Mouse (Mus musculus) MEL (cell line): Measurements from ENCODE around the gene Rtraf. TPM values are rescaled to one million over a fixed set of nuclear protein-coding genes. Genes with fewer than 3 reads are reported as not detected.

Source experiments
- DNase-seq: peaks from one replicate; pipeline ENCODE4 v3.0.0; 2011; ENCODE audit warnings: low read depth, low spot score
- H3K27ac ChIP-seq: 2 replicates; pipeline ENCODE4 v1.5.1; 2012; ENCODE audit warnings: low read depth, mild to moderate bottlenecking, control low read depth, low read length, moderate library complexity; ENCODE audit not compliant: control insufficient read depth
- H3K27me3 ChIP-seq, 2 experiments: fragments of 150-350 bp in 1 of 2; sonication (generic) in 1 of 2; 2 replicates each; pipeline ENCODE4 v1.6.1; 2012; ENCODE audit warnings: low read length in 2 of 2, mild to moderate bottlenecking in 2 of 2, improper control_type of control experiment in 1 of 2, moderate library complexity in 1 of 2; ENCODE audit not compliant: insufficient read depth in 2 of 2, control insufficient read depth in 1 of 2
- H3K36me3 ChIP-seq, 2 experiments: 2 replicates each; pipeline ENCODE4 v1.6.1; 2012 to 2014; ENCODE audit warnings: low read length in 2 of 2, improper control_type of control experiment in 1 of 2, inconsistent platforms in 1 of 2, mild to moderate bottlenecking in 1 of 2; ENCODE audit not compliant: insufficient read depth in 2 of 2, control insufficient read depth in 1 of 2
- H3K4me1 ChIP-seq, 2 experiments: fragments of 150-350 bp in 1 of 2; sonication (generic) in 1 of 2; 2 replicates each; pipeline ENCODE4 v1.6.1; 2012; ENCODE audit warnings: low read length in 2 of 2, improper control_type of control experiment in 1 of 2, mild to moderate bottlenecking in 1 of 2; ENCODE audit not compliant: insufficient read depth in 2 of 2, control insufficient read depth in 1 of 2
- H3K4me3 ChIP-seq, 2 experiments: fragments of 150-350 bp in 1 of 2; sonication (generic) in 1 of 2; 2 replicates each; pipeline ENCODE4 v1.5.1; 2012; ENCODE audit warnings: low read depth in 2 of 2, low read length in 2 of 2, mild to moderate bottlenecking in 2 of 2, moderate library complexity in 2 of 2, control low read depth in 1 of 2, improper control_type of control experiment in 1 of 2; ENCODE audit not compliant: control insufficient read depth in 1 of 2, insufficient read depth in 1 of 2
- H3K79me2 ChIP-seq: 2 replicates; pipeline ENCODE4 v1.6.1; 2012; ENCODE audit warnings: mild to moderate bottlenecking, low read length, moderate library complexity; ENCODE audit not compliant: control insufficient read depth, poor library complexity, insufficient read depth
- H3K9ac ChIP-seq: 2 replicates; pipeline ENCODE4 v1.6.1; 2012; ENCODE audit warnings: low read depth, mild to moderate bottlenecking, control low read depth, low read length, moderate library complexity; ENCODE audit not compliant: control insufficient read depth, poor library complexity, severe bottlenecking
- H3K9me3 ChIP-seq: fragments of 150-350 bp; sonication (generic); replicated peaks from 2 replicates; pipeline ENCODE4 v1.6.1; 2012; ENCODE audit warnings: mild to moderate bottlenecking, low read length, improper control_type of control experiment, moderate library complexity; ENCODE audit not compliant: insufficient read depth
- BHLHE40 ChIP-seq: IDR thresholded peaks from 2 replicates; pipeline ENCODE4 v1.6.1; 2012; ENCODE audit warnings: low read depth, mild to moderate bottlenecking, inconsistent platforms, low read length, improper control_type of control experiment, borderline replicate concordance
- CHD1 ChIP-seq: IDR thresholded peaks from 2 replicates; pipeline ENCODE4 v1.6.1; 2012; ENCODE audit warnings: low read depth, mild to moderate bottlenecking, inconsistent platforms, low read length, improper control_type of control experiment
- CHD2 ChIP-seq: IDR thresholded peaks from 2 replicates; pipeline ENCODE4 v1.6.1; 2011; ENCODE audit warnings: low read length, improper control_type of control experiment
- CTCF ChIP-seq, 3 experiments: IDR thresholded peaks in 2 of 3; conservative IDR thresholded peaks in 1 of 3; 2 replicates each; pipeline ENCODE4 v1.5.1; 2011 to 2012; ENCODE audit warnings: low read length in 3 of 3, low read depth in 2 of 3, mild to moderate bottlenecking in 2 of 3, improper control_type of control experiment in 1 of 3, inconsistent platforms in 1 of 3, mixed read lengths in 1 of 3, moderate library complexity in 1 of 3; ENCODE audit not compliant: control insufficient read depth in 1 of 3, insufficient read depth in 1 of 3, poor library complexity in 1 of 3, severe bottlenecking in 1 of 3
- E2F4 ChIP-seq: IDR thresholded peaks from 2 replicates; pipeline ENCODE4 v1.6.1; 2011; ENCODE audit warnings: low read depth, low read length, improper control_type of control experiment, borderline replicate concordance
- ELF1 ChIP-seq: IDR thresholded peaks from 2 replicates; pipeline ENCODE4 v1.6.1; 2014; ENCODE audit warnings: low read depth, mild to moderate bottlenecking, inconsistent platforms, low read length, improper control_type of control experiment, moderate library complexity
- EP300 ChIP-seq, 2 experiments: IDR thresholded peaks; 2 replicates each; pipeline ENCODE4 v1.6.1; 2011; ENCODE audit warnings: improper control_type of control experiment in 2 of 2, low read length in 2 of 2, low read depth in 1 of 2, mild to moderate bottlenecking in 1 of 2
- GABPA ChIP-seq: IDR thresholded peaks from 2 replicates; pipeline ENCODE4 v1.6.1; 2012; ENCODE audit warnings: low read depth, mild to moderate bottlenecking, inconsistent platforms, low read length, improper control_type of control experiment, moderate library complexity
- GATA1 ChIP-seq: IDR thresholded peaks from 2 replicates; pipeline ENCODE4 v1.6.1; 2011; ENCODE audit warnings: low read depth, low read length, improper control_type of control experiment
- HCFC1 ChIP-seq: IDR thresholded peaks from 2 replicates; pipeline ENCODE4 v1.6.1; 2012; ENCODE audit warnings: low read depth, mild to moderate bottlenecking, inconsistent platforms, low read length, improper control_type of control experiment, moderate library complexity
- MAX ChIP-seq: IDR thresholded peaks from 2 replicates; pipeline ENCODE4 v1.6.1; 2011; ENCODE audit warnings: low read length, improper control_type of control experiment
- MXI1 ChIP-seq: IDR thresholded peaks from 2 replicates; pipeline ENCODE4 v1.6.1; 2011; ENCODE audit warnings: mild to moderate bottlenecking, low read depth, low read length, improper control_type of control experiment
- MYB ChIP-seq: IDR thresholded peaks from 2 replicates; pipeline ENCODE4 v1.6.1; 2011; ENCODE audit warnings: mild to moderate bottlenecking, low read depth, low read length, improper control_type of control experiment
- NELFE ChIP-seq: IDR thresholded peaks from 2 replicates; pipeline ENCODE4 v1.6.1; 2011; ENCODE audit warnings: low read depth, low read length, improper control_type of control experiment
- NRF1 ChIP-seq: IDR thresholded peaks from 2 replicates; pipeline ENCODE4 v1.6.1; 2014; ENCODE audit warnings: low read depth, mild to moderate bottlenecking, inconsistent platforms, low read length, improper control_type of control experiment, moderate library complexity; ENCODE audit not compliant: poor library complexity, insufficient read depth, severe bottlenecking
- POLR2AphosphoS2 ChIP-seq: IDR thresholded peaks from 2 replicates; pipeline ENCODE4 v1.6.1; 2011; ENCODE audit warnings: low read length, improper control_type of control experiment
- POLR2AphosphoS5 ChIP-seq: IDR thresholded peaks from 2 replicates; pipeline ENCODE4 v1.6.1; 2012; ENCODE audit warnings: low read depth, borderline replicate concordance, mild to moderate bottlenecking, inconsistent platforms, low read length, moderate library complexity, mixed read lengths
- SMC3 ChIP-seq: IDR thresholded peaks from 2 replicates; pipeline ENCODE4 v1.6.1; 2011; ENCODE audit warnings: low read depth, low read length, improper control_type of control experiment
- TAL1 ChIP-seq: IDR thresholded peaks from 2 replicates; pipeline ENCODE4 v1.6.1; 2012; ENCODE audit warnings: mild to moderate bottlenecking, inconsistent platforms, low read length, moderate library complexity, mixed read lengths
- ZC3H11A ChIP-seq: IDR thresholded peaks from 2 replicates; pipeline ENCODE4 v1.6.1; 2012; ENCODE audit warnings: low read depth, mild to moderate bottlenecking, inconsistent platforms, low read length, improper control_type of control experiment
- polyA plus RNA-seq, 2 experiments: library from polyadenylated mRNA; stranded (reverse) in 1 of 2; unstranded in 1 of 2; fragments of >175 nt in 1 of 2; fragments of >200 nt in 1 of 2; gene quantifications; 2 replicates each; pipeline versions ENCODE4 v1.2.1 to v1.2.4; 2012; ENCODE audit warnings: low replicate concordance in 2 of 2, low read depth in 1 of 2; ENCODE audit not compliant: insufficient read length in 2 of 2, insufficient read depth in 1 of 2, missing spikeins in 1 of 2
- total RNA-seq: library from RNA; depleted of rRNA; stranded (reverse); fragments of 300-350 nt; gene quantifications from 2 replicates; pipeline ENCODE4 v1.2.3, GENCODE M21; 2012

Rtraf gene
- total and polyA plus RNA-seq, 3 experiments = 90.4 to 117 TPM; not detected in 1

GRCm38 (mm10) chr14:19807858-19808257 lies 15.8 kb downstream of the Rtraf start:
- Histone ChIP-seq H3K9me3 (no peaks in the 10 kb centered on the region), H3K9ac (no peak overlapping the region)
- TF ChIP-seq E2F4 (no peak), MAX (no peak), MXI1 (no peak), NELFE (no peak), NRF1 (no peak), BHLHE40 (no peak), POLR2AphosphoS2 (no peak), GABPA (no peak), GATA1 (no peak), TAL1 (no peak), HCFC1 (no peak), ZC3H11A (no peak), EP300 (IDR thresholded peaks at IDR 0.05; ENCODE audit: low read depth in 1 of 2, low read length in 2 of 2) (no peak)
- TF ChIP-seq, all 39 proteins: peak for 0
- no peaks in the 10 kb centered on the region for H3K27me3 ChIP-seq
- no peak for DNase-seq
- no peaks in the 10 kb centered on the region for H3K79me2 ChIP-seq
- H3K27ac ChIP-seq = no peak overlapping the region
- no peaks in the 10 kb centered on the region for H3K4me1 ChIP-seq
- H3K4me3 ChIP-seq = no peak overlapping the region
- peaks cover 0 to 3% of the 10 kb centered on the region in 2 experiments; a peak in 2 of 4 replicates for H3K36me3 ChIP-seq

GRCm38 (mm10) chr14:19807339-19807738 lies 16.3 kb downstream of the Rtraf start:
- H3K4me1 ChIP-seq = no peaks in the 10 kb centered on the region
- no peak for TF ChIP-seq HCFC1
- no peak for TF ChIP-seq MYB
- TF ChIP-seq CHD1 = no peak
- no peak for TF ChIP-seq ELF1
- TF ChIP-seq CHD2 = no peak
- TF ChIP-seq POLR2AphosphoS5 = no peak
- TF ChIP-seq SMC3 = no peak
- TF ChIP-seq NRF1 = no peak
- TF ChIP-seq CTCF (IDR thresholded peaks at IDR 0.05 in 2 of 3, conservative IDR thresholded peaks at IDR 0.05 in 1 of 3; ENCODE audit: control insufficient read depth in 1 of 3, insufficient read depth in 1 of 3, low read depth in 2 of 3, low read length in 3 of 3, poor library complexity in 1 of 3, severe bottlenecking in 1 of 3) = no peak
- TF ChIP-seq EP300 (IDR thresholded peaks at IDR 0.05; ENCODE audit: low read depth in 1 of 2, low read length in 2 of 2) = no peak
- no peak for DNase-seq
- H3K27ac ChIP-seq = no peak overlapping the region
- no peak overlapping the region for H3K9ac ChIP-seq
- H3K9me3 ChIP-seq = no peaks in the 10 kb centered on the region
- no peaks in the 10 kb centered on the region for H3K79me2 ChIP-seq
- H3K4me3 ChIP-seq = no peak overlapping the region
- H3K27me3 ChIP-seq = no peaks in the 10 kb centered on the region
- peaks cover 0 to 2% of the 10 kb centered on the region in 2 experiments; a peak in 2 of 4 replicates for H3K36me3 ChIP-seq
